Mouse (Mus musculus): ENCODE measurements around the gene Olfr516. TPM values are rescaled to one million over a fixed set of nuclear protein-coding genes. Genes with fewer than 3 reads are reported as not detected.

The Olfr516 gene
- polyA plus RNA-seq (2014; fragmentation: Illumina TruSeq; extraction: RNeasy Lipid Tissue Mini Kit (QIAGEN cat#74804); ENCODE audit: low read depth, low replicate concordance): not detected

DNA sequence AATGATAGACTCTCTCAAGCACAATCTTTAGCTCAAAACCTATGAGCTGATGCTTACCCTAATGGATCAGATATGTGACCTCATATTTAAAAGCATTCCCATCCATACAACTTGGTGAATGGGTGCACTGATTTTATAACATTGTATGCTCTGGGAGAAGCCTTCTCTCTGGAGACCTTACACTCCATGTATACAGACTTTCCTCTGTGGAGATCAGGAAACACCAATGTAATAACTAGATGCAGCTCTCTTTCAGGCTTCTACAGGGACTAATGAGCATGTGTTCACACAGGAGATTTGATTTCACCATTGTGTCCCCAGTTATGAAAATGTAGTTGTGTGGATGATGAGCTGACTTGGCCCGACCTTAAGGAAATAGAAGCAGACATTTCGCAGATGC is at the start of gene Olfr516:
Olfr516 (minus strand) TSS at position 101 of the 400 bp plus-strand sequence.

GRCm38 (mm10) chr7:108894320-108894719 is 44.0 kb upstream of the Olfr516 start, which contains the start of gene Olfr519:
Olfr519 (minus strand) TSS chr7:108894420.

GRCm38 (mm10) chr7:108884906-108885305 is 34.6 kb upstream of the Olfr516 start, which contains the start of gene Olfr518:
Olfr518 (minus strand) TSS chr7:108885006.

GRCm38 (mm10) chr7:108872279-108872678 is 21.9 kb upstream of the Olfr516 start, which contains the start of gene Olfr517:
Olfr517 (minus strand) TSS chr7:108872379.

DNA sequence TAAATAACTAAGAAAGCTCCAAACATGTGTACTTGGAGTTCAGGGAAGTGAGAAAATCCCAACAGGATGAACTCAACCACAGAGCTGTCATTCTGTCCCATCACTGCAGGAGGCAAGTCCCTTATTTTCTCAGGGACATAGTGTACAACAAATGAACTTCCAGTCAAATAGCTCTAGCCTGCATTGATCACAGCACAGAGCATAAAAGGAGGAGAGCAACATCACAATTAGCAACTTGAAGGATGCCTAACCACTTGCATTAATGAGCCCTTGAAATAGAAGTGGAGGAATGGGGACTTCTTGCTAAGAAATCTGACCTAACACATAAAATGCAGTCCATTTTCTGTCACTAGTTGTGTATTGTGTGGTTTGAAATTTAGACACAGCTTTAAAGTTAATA is 24.4 kb downstream of the Olfr516 start, which contains the start of gene Olfr514:
Olfr514 (minus strand) TSS at position 101 of the 400 bp plus-strand sequence.

Other genes with a start within 250 kb of the Olfr516 start
- gene Olfr506, start 239.7 kb downstream of the Olfr516 start, polyA plus RNA-seq (2014; fragmentation: Illumina TruSeq; extraction: RNeasy Lipid Tissue Mini Kit (QIAGEN cat#74804); ENCODE audit: low read depth, low replicate concordance): not detected
- not detected for gene Olfr507, start 228.7 kb downstream of the Olfr516 start, polyA plus RNA-seq (2014; fragmentation: Illumina TruSeq; extraction: RNeasy Lipid Tissue Mini Kit (QIAGEN cat#74804); ENCODE audit: low read depth, low replicate concordance)
- gene Olfr508, start 220.5 kb downstream of the Olfr516 start, polyA plus RNA-seq (2014; fragmentation: Illumina TruSeq; extraction: RNeasy Lipid Tissue Mini Kit (QIAGEN cat#74804); ENCODE audit: low read depth, low replicate concordance): not detected
- gene Olfr509, start 198.6 kb downstream of the Olfr516 start, polyA plus RNA-seq (2014; fragmentation: Illumina TruSeq; extraction: RNeasy Lipid Tissue Mini Kit (QIAGEN cat#74804); ENCODE audit: low read depth, low replicate concordance): not detected
- gene Olfr510, start 184.1 kb downstream of the Olfr516 start, polyA plus RNA-seq (2014; fragmentation: Illumina TruSeq; extraction: RNeasy Lipid Tissue Mini Kit (QIAGEN cat#74804); ENCODE audit: low read depth, low replicate concordance): not detected
- gene Olfr512, start 137.2 kb downstream of the Olfr516 start, polyA plus RNA-seq (2014; fragmentation: Illumina TruSeq; extraction: RNeasy Lipid Tissue Mini Kit (QIAGEN cat#74804); ENCODE audit: low read depth, low replicate concordance): not detected
- not detected for gene Olfr513, start 99.6 kb downstream of the Olfr516 start, polyA plus RNA-seq (2014; fragmentation: Illumina TruSeq; extraction: RNeasy Lipid Tissue Mini Kit (QIAGEN cat#74804); ENCODE audit: low read depth, low replicate concordance)
- not detected for gene Olfr514, start 24.5 kb downstream of the Olfr516 start, polyA plus RNA-seq (2014; fragmentation: Illumina TruSeq; extraction: RNeasy Lipid Tissue Mini Kit (QIAGEN cat#74804); ENCODE audit: low read depth, low replicate concordance)
- gene Olfr517, start 21.9 kb upstream of the Olfr516 start, polyA plus RNA-seq (2014; fragmentation: Illumina TruSeq; extraction: RNeasy Lipid Tissue Mini Kit (QIAGEN cat#74804); ENCODE audit: low read depth, low replicate concordance): not detected
- gene Olfr518, start 34.5 kb upstream of the Olfr516 start, polyA plus RNA-seq (2014; fragmentation: Illumina TruSeq; extraction: RNeasy Lipid Tissue Mini Kit (QIAGEN cat#74804); ENCODE audit: low read depth, low replicate concordance): not detected
- not detected for gene Olfr519, start 43.9 kb upstream of the Olfr516 start, polyA plus RNA-seq (2014; fragmentation: Illumina TruSeq; extraction: RNeasy Lipid Tissue Mini Kit (QIAGEN cat#74804); ENCODE audit: low read depth, low replicate concordance)
- not detected for gene Nlrp10, start 79.6 kb upstream of the Olfr516 start, polyA plus RNA-seq (2014; fragmentation: Illumina TruSeq; extraction: RNeasy Lipid Tissue Mini Kit (QIAGEN cat#74804); ENCODE audit: low read depth, low replicate concordance)
- gene Eif3f, start 83.9 kb upstream of the Olfr516 start, polyA plus RNA-seq (2014; fragmentation: Illumina TruSeq; extraction: RNeasy Lipid Tissue Mini Kit (QIAGEN cat#74804); ENCODE audit: low read depth, low replicate concordance): 24.5 TPM
- gene Tub, start 99.8 kb upstream of the Olfr516 start, polyA plus RNA-seq (2014; fragmentation: Illumina TruSeq; extraction: RNeasy Lipid Tissue Mini Kit (QIAGEN cat#74804); ENCODE audit: low read depth, low replicate concordance): not detected
- gene Ric3, start 232.8 kb upstream of the Olfr516 start, polyA plus RNA-seq (2014; fragmentation: Illumina TruSeq; extraction: RNeasy Lipid Tissue Mini Kit (QIAGEN cat#74804); ENCODE audit: low read depth, low replicate concordance): 3.4 TPM

Data from kidney, adult 10 weeks (tissue).